Mouse (Mus musculus) testis, adult 2 months (tissue): ENCODE data around the gene Phldb2. TPM values are rescaled to one million over a fixed set of nuclear protein-coding genes. Genes with fewer than 3 reads are reported as not detected.
A peak's percentile ranks its signal among the peaks of the same experiment; 100 is the strongest.

Experiments used
- H3K27ac ChIP-seq: fragments of 200-500 bp; 2 replicates; pipeline ENCODE4 v1.5.1; 2012; ENCODE audit warnings: low read depth, low read length; ENCODE audit not compliant: control insufficient read depth, insufficient read depth
- H3K27me3 ChIP-seq: fragments of 200-500 bp; 2 replicates; pipeline ENCODE4 v1.6.1; 2012; ENCODE audit warnings: mild to moderate bottlenecking, low read length, moderate library complexity; ENCODE audit not compliant: control insufficient read depth, insufficient read depth
- H3K36me3 ChIP-seq: fragments of 200-500 bp; 2 replicates; pipeline ENCODE4 v1.6.1; 2012; ENCODE audit warnings: mild to moderate bottlenecking, low read length; ENCODE audit not compliant: control insufficient read depth, insufficient read depth
- H3K4me1 ChIP-seq: fragments of 200-500 bp; 2 replicates; pipeline ENCODE4 v1.6.1; 2012; ENCODE audit warnings: low read length; ENCODE audit not compliant: control insufficient read depth, insufficient read depth
- H3K4me3 ChIP-seq: fragments of 200-500 bp; 2 replicates; pipeline ENCODE4 v1.5.1; 2012; ENCODE audit warnings: low read depth, mild to moderate bottlenecking, low read length, moderate library complexity, mixed read lengths; ENCODE audit not compliant: control insufficient read depth
- CTCF ChIP-seq: fragments of 200-500 bp; IDR thresholded peaks from 2 replicates; pipeline ENCODE4 v1.5.1; 2012; ENCODE audit warnings: low read depth, mild to moderate bottlenecking, inconsistent platforms, low read length, moderate library complexity; ENCODE audit not compliant: control insufficient read depth, insufficient read depth, insufficient replicate concordance
- POLR2A ChIP-seq: fragments of 200-500 bp; IDR thresholded peaks from 2 replicates; pipeline ENCODE4 v1.6.1; 2012; ENCODE audit warnings: low read depth, mild to moderate bottlenecking, inconsistent platforms, low read length, moderate library complexity; ENCODE audit not compliant: control insufficient read depth
- polyA plus RNA-seq: library from polyadenylated mRNA; depleted of rRNA; stranded (reverse); fragments of >200 nt; gene quantifications from 2 replicates; pipeline ENCODE4 v1.2.3, GENCODE M21; 2012

Gene Phldb2
- polyA plus RNA-seq, 1 experiment = 0.65 TPM

GRCm38 (mm10) chr16:45945649-45946048 lies 7.7 kb downstream of the Phldb2 start:
- Histone ChIP-seq H3K4me1 (no peaks in the 10 kb centered on the region), H3K27ac (no peak overlapping the region), H3K36me3 (no peaks in the 10 kb centered on the region), H3K4me3 (no peak overlapping the region), H3K27me3 (no peaks in the 10 kb centered on the region)
- TF ChIP-seq POLR2A = no peak
- no peak for TF ChIP-seq CTCF

DNA sequence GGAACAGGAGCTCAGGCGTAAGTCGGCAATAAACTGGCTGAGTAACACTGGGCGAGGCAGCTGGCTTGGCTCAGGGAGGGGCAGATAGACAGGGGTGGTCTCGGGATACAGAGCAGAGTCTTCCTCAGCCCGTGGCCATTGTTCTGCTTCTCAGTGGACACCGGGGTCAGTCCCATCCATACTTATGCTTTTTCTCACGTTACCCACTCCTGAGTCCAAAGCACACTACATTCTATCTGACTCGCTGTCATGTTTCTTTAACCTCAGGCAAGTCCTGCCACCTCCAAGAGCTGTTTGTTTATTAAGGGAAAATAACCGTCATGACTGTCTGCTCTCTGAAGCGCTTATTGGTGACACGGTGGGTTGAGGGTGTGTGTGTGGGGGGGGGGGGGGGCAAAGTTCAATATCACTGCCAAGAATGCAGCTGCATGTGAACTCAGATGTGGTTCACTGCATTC lies 8.2 kb downstream of the Phldb2 start:
- Histone ChIP-seq H3K4me1 (no peaks in the 10 kb centered on the region), H3K4me3 (no peak overlapping the region), H3K27me3 (no peaks in the 10 kb centered on the region), H3K27ac (no peak overlapping the region), H3K36me3 (no peaks in the 10 kb centered on the region)
- TF ChIP-seq CTCF = no peak
- TF ChIP-seq POLR2A = no peak

DNA sequence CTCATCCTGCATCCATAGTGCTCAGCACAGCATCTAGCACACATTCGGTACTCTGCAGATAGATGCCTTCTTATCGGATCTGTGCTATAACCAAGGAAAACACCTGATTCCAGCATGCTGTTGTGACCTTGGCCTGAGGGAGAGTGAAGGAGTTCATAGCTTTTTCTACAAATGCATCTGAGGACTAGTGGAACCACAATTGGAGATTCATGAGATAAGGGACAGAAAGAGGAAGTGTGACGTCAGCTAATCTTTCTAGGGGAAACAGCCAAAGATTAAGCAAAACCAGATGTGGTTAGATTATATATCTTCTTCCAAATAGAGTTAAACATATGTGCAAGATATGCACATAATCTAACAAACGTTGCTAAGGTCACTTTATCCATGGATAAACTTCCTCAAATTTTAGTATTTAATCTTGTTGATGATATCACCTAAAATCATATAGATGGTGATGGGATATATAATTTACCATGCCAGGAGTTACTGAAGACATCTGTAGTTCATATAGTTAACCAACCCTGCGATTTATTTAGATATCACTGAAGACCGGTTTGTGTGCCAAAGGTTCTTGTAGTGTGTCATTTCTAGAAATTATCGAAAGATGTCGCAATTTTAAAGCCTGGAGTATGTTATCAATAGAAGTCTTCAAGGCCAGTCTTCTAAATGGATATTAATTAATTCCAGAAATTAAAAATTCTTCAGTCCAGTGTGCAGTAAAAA lies 11.1 kb downstream of the Phldb2 start:
- Histone ChIP-seq H3K4me3 (no peak overlapping the region), H3K4me1 (no peaks in the 10 kb centered on the region), H3K36me3 (no peaks in the 10 kb centered on the region), H3K27ac (no peak overlapping the region), H3K27me3 (no peaks in the 10 kb centered on the region)
- TF ChIP-seq CTCF = no peak
- no peak for TF ChIP-seq POLR2A

DNA sequence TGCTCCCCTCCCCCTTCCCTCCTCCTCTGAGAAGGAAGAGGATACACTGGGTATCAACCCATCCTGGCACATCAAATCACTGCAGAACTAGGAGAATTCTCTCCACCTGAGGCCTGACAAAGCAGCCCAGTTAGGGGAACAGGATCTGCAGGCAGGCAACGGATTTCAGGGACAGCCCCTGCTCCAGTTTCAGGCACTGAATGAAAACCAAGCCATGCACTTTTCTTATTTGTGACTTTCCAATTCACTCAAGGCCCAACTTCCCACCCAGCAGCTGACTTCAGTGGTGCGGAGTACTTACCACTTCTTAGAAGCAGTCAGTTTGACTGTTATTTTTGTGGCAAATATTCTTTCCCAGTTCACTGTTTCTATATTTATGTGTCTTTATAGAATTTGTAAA lies 12.7 kb downstream of the Phldb2 start:
- no peak overlapping the region for H3K27ac ChIP-seq
- no peak for TF ChIP-seq CTCF
- TF ChIP-seq POLR2A = no peak
- no peaks in the 10 kb centered on the region for H3K36me3 ChIP-seq
- no peaks in the 10 kb centered on the region for H3K4me1 ChIP-seq
- no peaks in the 10 kb centered on the region for H3K27me3 ChIP-seq
- no peak overlapping the region for H3K4me3 ChIP-seq

DNA sequence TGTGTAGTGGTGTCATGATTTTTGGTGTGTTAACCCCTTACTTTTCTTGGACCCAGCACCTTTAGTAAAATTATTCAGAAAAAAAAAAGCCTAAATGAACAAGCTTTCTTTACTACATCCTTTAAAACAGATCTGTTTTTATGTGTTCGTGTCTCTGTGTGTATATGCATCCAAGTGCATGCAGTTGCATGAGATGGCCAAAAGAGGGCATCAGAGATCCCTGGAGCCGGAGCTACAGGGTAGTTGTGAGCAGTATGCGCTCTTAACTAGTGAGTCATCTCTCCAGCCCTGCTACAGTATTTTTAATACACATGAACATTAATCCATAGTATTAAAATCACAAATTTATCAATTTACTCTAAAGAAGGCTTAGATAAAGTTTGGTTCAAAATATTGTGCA lies 14.0 kb downstream of the Phldb2 start:
- TF ChIP-seq CTCF (peak; percentile 36; the same call in 1 of the 2 replicates), POLR2A (no peak)
- Histone ChIP-seq H3K27me3 (no peaks in the 10 kb centered on the region), H3K36me3 (no peaks in the 10 kb centered on the region), H3K27ac (no peak overlapping the region), H3K4me3 (no peak overlapping the region), H3K4me1 (no peaks in the 10 kb centered on the region)

DNA sequence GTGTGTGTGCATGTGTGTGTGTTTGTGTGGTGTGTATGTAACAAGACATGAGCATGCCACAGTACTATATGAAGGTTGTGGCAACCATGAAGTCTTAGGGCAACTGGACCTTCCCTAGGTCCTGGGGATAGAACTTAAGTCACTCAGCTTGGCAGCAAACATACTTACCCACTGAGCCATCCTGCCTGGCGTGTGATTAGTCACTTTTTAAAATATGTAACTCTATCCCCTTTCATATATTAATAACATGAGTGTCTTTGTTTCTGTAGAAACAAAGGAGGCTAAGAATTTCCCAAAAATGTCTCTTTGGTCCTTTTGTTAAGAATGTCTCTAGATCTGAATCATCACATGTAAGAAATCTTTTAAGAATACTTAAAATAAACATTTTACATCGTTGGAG lies 16.0 kb downstream of the Phldb2 start:
- TF ChIP-seq CTCF (no peak), POLR2A (no peak)
- no peaks in the 10 kb centered on the region for H3K27me3 ChIP-seq
- H3K4me3 ChIP-seq = no peak overlapping the region
- no peaks in the 10 kb centered on the region for H3K4me1 ChIP-seq
- H3K36me3 ChIP-seq = no peaks in the 10 kb centered on the region
- no peak overlapping the region for H3K27ac ChIP-seq

DNA sequence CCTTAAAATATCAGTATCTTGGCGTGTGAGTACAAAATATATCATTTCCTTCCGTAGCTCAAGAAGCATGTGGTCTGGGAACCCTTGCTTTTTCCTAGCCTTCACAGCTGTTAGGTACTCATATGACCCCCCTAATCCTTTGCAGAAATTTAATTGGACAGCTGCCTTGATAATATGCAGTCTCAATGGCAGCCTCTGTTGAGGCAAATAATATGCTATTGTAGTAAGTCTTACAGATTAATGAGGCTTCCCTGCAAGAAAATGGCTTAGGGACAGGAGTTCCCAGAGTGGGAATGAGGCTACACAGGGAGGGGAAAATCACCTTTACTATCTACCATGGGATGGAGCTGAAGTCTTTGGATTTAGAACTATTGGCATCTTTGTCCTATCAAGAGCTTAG lies 16.9 kb downstream of the Phldb2 start:
- no peaks in the 10 kb centered on the region for H3K27me3 ChIP-seq
- TF ChIP-seq CTCF = no peak
- TF ChIP-seq POLR2A = no peak
- H3K4me1 ChIP-seq = no peaks in the 10 kb centered on the region
- no peak overlapping the region for H3K27ac ChIP-seq
- no peak overlapping the region for H3K4me3 ChIP-seq
- no peaks in the 10 kb centered on the region for H3K36me3 ChIP-seq
